In genomic region chr1:19336062-19336461, GRCm38 (mm10) we compare ENCODE assay signal across 25 mouse cellular contexts.
"Had no signal": no experiment of that assay in that cellular context is flagged by ENCODE, and none has a peak within 500 bp of the region (broad histone marks: within the 10 kb centered on the region; RNA-seq: fewer than 3 reads in every experiment).

No protein-coding gene starts in this region.

- H3K4me2 ChIP-seq: heart, embryonic 12.5 days; hindbrain, embryonic 12.5 days; hindbrain, embryonic 14.5 days; intestine, embryonic 15.5 days; liver, embryonic 11.5 days; liver, embryonic 13.5 days had no signal

- H3K4me3 ChIP-seq: gastrocnemius, adult 2 months; heart, embryonic 10.5 days; heart, embryonic 12.5 days; hindbrain, embryonic 10.5 days; hindbrain, embryonic 12.5 days; intestine, embryonic 15.5 days; liver, embryonic 13.5 days had no signal

- H3K9ac ChIP-seq: heart, embryonic 12.5 days; hindbrain, embryonic 12.5 days; hindbrain, embryonic 14.5 days; intestine, embryonic 15.5 days; liver, embryonic 13.5 days had no signal

- H3K4me1 ChIP-seq: heart, embryonic 10.5 days; heart, embryonic 12.5 days; hindbrain, embryonic 10.5 days; hindbrain, embryonic 12.5 days; intestine, embryonic 15.5 days; liver, embryonic 13.5 days had no signal

- H3K27me3 ChIP-seq: heart, embryonic 12.5 days; hindbrain, embryonic 12.5 days; intestine, embryonic 15.5 days; liver, embryonic 13.5 days had no signal

- ATAC-seq: hindbrain, embryonic 16.5 days; inflammation-experienced regulatory T-cells, adult 6 months; intestine, embryonic 15.5 days; intestine, postnatal 0 days had no signal

- H3K9me3 ChIP-seq: heart, embryonic 10.5 days; heart, embryonic 12.5 days; hindbrain, embryonic 10.5 days; hindbrain, embryonic 12.5 days; intestine, embryonic 15.5 days; liver, embryonic 13.5 days had no signal

- H3K36me3 ChIP-seq: heart, embryonic 10.5 days; heart, embryonic 12.5 days; hindbrain, embryonic 10.5 days; hindbrain, embryonic 12.5 days; intestine, embryonic 15.5 days; liver, embryonic 13.5 days had no signal

- H3K27ac ChIP-seq: gastrocnemius, adult 2 months; heart, embryonic 10.5 days; hindbrain, embryonic 10.5 days; hindbrain, embryonic 12.5 days; hindbrain, embryonic 14.5 days; intestine, embryonic 15.5 days; liver, embryonic 13.5 days had no signal

- DNase-seq: gastrocnemius, adult 2 months; gastrocnemius, postnatal 10 days; gastrocnemius, postnatal 25 days; heart, adult 18-20 months; heart, postnatal 10 days; heart, postnatal 4 days; kidney, adult 18-20 months; kidney, adult 8-10 months; kidney, postnatal 14 days; kidney, postnatal 36 days; layer of hippocampus, adult 9-11 months; layer of hippocampus, postnatal 36 days; left cerebral cortex, postnatal 4 days; liver; liver, embryonic 13.5 days had no signal
